Mouse (Mus musculus): ENCODE data around the gene Bud31.
"Not testable (repeated sequence)": the region's sequence is repeated elsewhere in the genome, so short reads cannot be mapped to it uniquely, and the experiment has no call there.

The Bud31 gene

GRCm38 (mm10) chr5:145139571-145140519 is at the start of gene Bud31, which contains the start of gene Pdap1:
Bud31 (plus strand) TSS chr5:145140362.
Pdap1 (minus strand) TSS chr5:145140238.
- peak; percentile 96 for DNase-seq

GRCm38 (mm10) chr5:145096195-145096594 is 44.0 kb upstream of the Bud31 start:
- DNase-seq = no peak

- no peak for DNase-seq
Measured at GRCm38 (mm10) chr5:145098340-145098821, 41.8 kb upstream of the Bud31 start.

GRCm38 (mm10) chr5:145100960-145101359 is 39.2 kb upstream of the Bud31 start:
- no peak for DNase-seq

GRCm38 (mm10) chr5:145101451-145101850 is 38.7 kb upstream of the Bud31 start:
- not testable (repeated sequence) for DNase-seq

GRCm38 (mm10) chr5:145102706-145103105 is 37.5 kb upstream of the Bud31 start:
- no peak for DNase-seq

GRCm38 (mm10) chr5:145104328-145104727 is 35.8 kb upstream of the Bud31 start:
- DNase-seq = no peak

- no peak for DNase-seq
Measured at GRCm38 (mm10) chr5:145105694-145106275, 34.4 kb upstream of the Bud31 start.

- DNase-seq = no peak
Measured at GRCm38 (mm10) chr5:145110401-145110800, 29.8 kb upstream of the Bud31 start.

GRCm38 (mm10) chr5:145112566-145112965 is 27.6 kb upstream of the Bud31 start:
- DNase-seq = no peak

GRCm38 (mm10) chr5:145113416-145113815 is 26.7 kb upstream of the Bud31 start:
- no peak for DNase-seq

GRCm38 (mm10) chr5:145114071-145114605 is 26.0 kb upstream of the Bud31 start, which contains the start of gene Arpc1b:
Arpc1b (plus strand) TSS chr5:145114215.
- DNase-seq = peak; percentile 79

- peak; percentile 75 for DNase-seq
Measured at GRCm38 (mm10) chr5:145114606-145115473, 25.3 kb upstream of the Bud31 start.

GRCm38 (mm10) chr5:145115736-145116135 is 24.4 kb upstream of the Bud31 start:
- no peak for DNase-seq

- DNase-seq = peak; percentile 73
Measured at GRCm38 (mm10) chr5:145116316-145116715, 23.8 kb upstream of the Bud31 start.

- DNase-seq = peak; percentile 87
Measured at GRCm38 (mm10) chr5:145116916-145117315, 23.2 kb upstream of the Bud31 start.

GRCm38 (mm10) chr5:145118005-145118404 is 22.2 kb upstream of the Bud31 start:
- peak; percentile 29 for DNase-seq

GRCm38 (mm10) chr5:145118461-145118860 is 21.7 kb upstream of the Bud31 start:
- no peak for DNase-seq

GRCm38 (mm10) chr5:145119385-145119784 is 20.8 kb upstream of the Bud31 start:
- DNase-seq = no peak

GRCm38 (mm10) chr5:145120921-145121320 is 19.2 kb upstream of the Bud31 start:
- DNase-seq = no peak

GRCm38 (mm10) chr5:145123396-145123795 is 16.8 kb upstream of the Bud31 start:
- no peak for DNase-seq

GRCm38 (mm10) chr5:145126580-145126979 is 13.6 kb upstream of the Bud31 start:
- no peak for DNase-seq

All from lung, postnatal 14 days (tissue).